Mouse (Mus musculus) neutrophil, adult 5-6 weeks (primary cell): Measurements from ENCODE around the gene Erbb3. TPM values are rescaled to one million over a fixed set of nuclear protein-coding genes. Genes with fewer than 3 reads are reported as not detected.
"Not testable (repeated sequence)": the region's sequence is repeated elsewhere in the genome, so short reads cannot be mapped to it uniquely, and the experiment has no call there.

Source experiments
- ATAC-seq: fragments of 151-379, 151-347 bp; 2 replicates; pipeline ENCODE4 v1.8.0; 2017; ENCODE audit warnings: mild to moderate bottlenecking, moderate TSS enrichment; ENCODE audit not compliant: insufficient number of reproducible peaks, poor library complexity, low FRiP score, severe bottlenecking; ENCODE audit errors: extremely low read depth
- total RNA-seq: library from RNA; stranded (forward); fragments of 200-1000 nt; gene quantifications from 2 replicates; pipeline ENCODE4 v1.2.3, GENCODE M21; 2017

Gene Erbb3
- total RNA-seq, 1 experiment from 2014 or later, result 1.3 TPM

- no peak for ATAC-seq
Observed at GRCm38 (mm10) chr10:128578330-128578729, 11.1 kb downstream of the Erbb3 start.

- ATAC-seq, result no peak
Observed at GRCm38 (mm10) chr10:128575063-128575462, 14.4 kb downstream of the Erbb3 start.

GRCm38 (mm10) chr10:128565788-128566531 is 23.5 kb downstream of the Erbb3 start, which contains the start of gene Pa2g4:
TSS of gene Pa2g4 (minus strand) at chr10:128565987.
- ATAC-seq, result peak; percentile 94

GRCm38 (mm10) chr10:128565206-128565787 is 24.2 kb downstream of the Erbb3 start:
- ATAC-seq, result no peak

GRCm38 (mm10) chr10:128563544-128563943 is 25.9 kb downstream of the Erbb3 start:
- no peak for ATAC-seq

- no peak for ATAC-seq
Observed at GRCm38 (mm10) chr10:128556963-128557362, 32.5 kb downstream of the Erbb3 start.

- ATAC-seq, result no peak
Observed at GRCm38 (mm10) chr10:128556286-128556685, 33.2 kb downstream of the Erbb3 start.

GRCm38 (mm10) chr10:128555567-128555966 is 33.9 kb downstream of the Erbb3 start:
- ATAC-seq, result not testable (repeated sequence)

- not testable (repeated sequence) for ATAC-seq
Observed at GRCm38 (mm10) chr10:128550144-128550823, 39.2 kb downstream of the Erbb3 start.

- not testable (repeated sequence) for ATAC-seq
Observed at GRCm38 (mm10) chr10:128549682-128550057, 39.8 kb downstream of the Erbb3 start.

GRCm38 (mm10) chr10:128548947-128549681 is 40.3 kb downstream of the Erbb3 start, which contains the start of gene Rpl41:
TSS of gene Rpl41 (minus strand) at chr10:128549305.
- ATAC-seq, result peak; percentile 79

GRCm38 (mm10) chr10:128548051-128548791 is 41.2 kb downstream of the Erbb3 start:
- ATAC-seq, result not testable (repeated sequence)

GRCm38 (mm10) chr10:128547361-128548032 is 42.0 kb downstream of the Erbb3 start, which contains the start of gene Zc3h10:
TSS of gene Zc3h10 (minus strand) at chr10:128547774.
- ATAC-seq, result peak; percentile 81

GRCm38 (mm10) chr10:128546787-128547186 is 42.7 kb downstream of the Erbb3 start:
- ATAC-seq, result no peak

- no peak for ATAC-seq
Observed at GRCm38 (mm10) chr10:128546361-128546760, 43.1 kb downstream of the Erbb3 start.

GRCm38 (mm10) chr10:128545570-128545898 is 43.9 kb downstream of the Erbb3 start:
- no peak for ATAC-seq

GRCm38 (mm10) chr10:128544674-128545569 is 44.5 kb downstream of the Erbb3 start:
- no peak for ATAC-seq
